Mouse (Mus musculus) heart, embryonic 16.5 days (tissue): Measurements from ENCODE around the gene Gsdma2. TPM values are rescaled to one million over a fixed set of nuclear protein-coding genes. Genes with fewer than 3 reads are reported as not detected.
A peak's percentile ranks its signal among the peaks of the same experiment; 100 is the strongest.
"Not testable (repeated sequence)": the region's sequence is repeated elsewhere in the genome, so short reads cannot be mapped to it uniquely, and the experiment has no call there.

Experiments
- ATAC-seq: fragments of 200-750 bp; cut with Nextera tagmentation; replicated peaks from 2 replicates; pipeline ENCODE4 v1.8.0; 2017; ENCODE audit warnings: moderate number of reproducible peaks; ENCODE audit not compliant: insufficient read depth, low FRiP score; ENCODE audit errors: extremely low read depth
- H3K27ac ChIP-seq: fragments of 300-500 bp; sonication (generic); 2 replicates; pipeline ENCODE4 v1.5.1; 2014; ENCODE audit warnings: mild to moderate bottlenecking, low read length, control low read depth, moderate library complexity
- H3K27me3 ChIP-seq: fragments of 300-500 bp; sonication (generic); 2 replicates; pipeline ENCODE4 v1.6.1; 2014; ENCODE audit warnings: low read length, mixed read lengths; ENCODE audit not compliant: control insufficient read depth, insufficient read depth
- H3K36me3 ChIP-seq: fragments of 300-500 bp; sonication (generic); 2 replicates; pipeline ENCODE4 v1.6.1; 2014; ENCODE audit not compliant: control insufficient read depth, insufficient read depth
- H3K4me1 ChIP-seq: fragments of 300-500 bp; sonication (generic); 2 replicates; pipeline ENCODE4 v1.6.1; 2014; ENCODE audit warnings: low read length, mixed read lengths; ENCODE audit not compliant: control insufficient read depth, insufficient read depth
- H3K4me2 ChIP-seq: fragments of 300-500 bp; sonication (generic); 2 replicates; pipeline ENCODE4 v1.6.1; 2014; ENCODE audit warnings: low read depth, mild to moderate bottlenecking, control low read depth, low read length
- H3K4me3 ChIP-seq: fragments of 300-500 bp; sonication (generic); 2 replicates; pipeline ENCODE4 v1.5.1; 2014; ENCODE audit warnings: mild to moderate bottlenecking, control low read depth, low read length
- H3K9ac ChIP-seq: fragments of 300-500 bp; sonication (generic); 2 replicates; pipeline ENCODE4 v1.6.1; 2014; ENCODE audit warnings: low read length, control low read depth
- H3K9me3 ChIP-seq: fragments of 300-500 bp; sonication (generic); replicated peaks from 2 replicates; pipeline ENCODE4 v1.6.1; 2016; ENCODE audit warnings: low read length; ENCODE audit not compliant: control insufficient read depth
- WGBS: fragments of 180-500 bp; shearing (Covaris S2); extraction: QIAGEN DNeasy Blood & Tissue Kit; methylation state at CpG from one replicate; pipeline ENCODE4 v1.1.7; 2014; 5-methylcytosine and 5-hydroxymethylcytosine counted together
- polyA plus RNA-seq: library from polyadenylated mRNA; unstranded; fragments of >200 nt; fragmentation: Nextera tagmentation; extraction: Ambion mirVana; gene quantifications from 2 replicates; pipeline ENCODE4 v1.2.1, GENCODE M21; 2015

Gsdma2 gene
- polyA plus RNA-seq, result 0.18 TPM in 1 of 2 replicates, not detected in the other

GRCm38 (mm10) chr11:98646459-98646858 is at the start of gene Gsdma2:
TSS of gene Gsdma2 (plus strand) at chr11:98646759.
- Histone ChIP-seq H3K27me3 (no peaks in the 10 kb centered on the region), H3K4me3 (no peak within 1 kb of the TSS), H3K9me3 (no peaks in the 10 kb centered on the region), H3K36me3 (no peaks in the 10 kb centered on the region), H3K4me1 (no peaks in the 10 kb centered on the region), H3K9ac (no peak within 1 kb of the TSS), H3K4me2 (no peak within 1 kb of the TSS), H3K27ac (no peak within 1 kb of the TSS)
- no peak for ATAC-seq
- WGBS, result 46% methylated on average over 2 of the region's 2 CpGs

DNA sequence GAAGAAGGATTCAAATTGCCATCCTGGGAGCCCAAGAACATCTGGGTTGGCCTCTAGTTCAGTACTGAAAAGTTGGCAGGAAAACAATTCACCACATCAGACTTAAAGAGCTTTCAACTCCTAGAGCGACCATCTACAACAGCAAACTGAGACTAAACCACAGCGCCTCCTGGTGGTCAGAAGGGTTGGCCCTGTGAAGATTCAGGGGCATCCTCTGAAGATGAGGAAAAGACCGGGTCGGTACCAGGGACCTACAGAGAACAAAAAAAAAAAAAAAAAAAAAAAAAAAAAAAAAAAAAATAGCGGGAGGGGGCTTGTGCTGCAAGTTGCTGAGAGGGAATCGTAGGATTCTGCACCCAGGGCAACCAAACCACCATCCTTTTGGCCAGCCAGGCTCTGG is 49.2 kb upstream of the Gsdma2 start:
- H3K4me3 ChIP-seq, result no peak overlapping the region
- H3K4me1 ChIP-seq, result peaks cover 20% of the 10 kb centered on the region
- WGBS, result 25% methylated on average over 6 of the region's 6 CpGs
- peak; percentile 75; the same call in 1 of the 2 replicates for ATAC-seq
- no peak overlapping the region for H3K9ac ChIP-seq
- H3K27ac ChIP-seq, result no peak overlapping the region
- no peak overlapping the region for H3K4me2 ChIP-seq
- H3K36me3 ChIP-seq, result no peaks in the 10 kb centered on the region
- no peaks in the 10 kb centered on the region for H3K9me3 ChIP-seq
- H3K27me3 ChIP-seq, result peaks cover 14% of the 10 kb centered on the region

DNA sequence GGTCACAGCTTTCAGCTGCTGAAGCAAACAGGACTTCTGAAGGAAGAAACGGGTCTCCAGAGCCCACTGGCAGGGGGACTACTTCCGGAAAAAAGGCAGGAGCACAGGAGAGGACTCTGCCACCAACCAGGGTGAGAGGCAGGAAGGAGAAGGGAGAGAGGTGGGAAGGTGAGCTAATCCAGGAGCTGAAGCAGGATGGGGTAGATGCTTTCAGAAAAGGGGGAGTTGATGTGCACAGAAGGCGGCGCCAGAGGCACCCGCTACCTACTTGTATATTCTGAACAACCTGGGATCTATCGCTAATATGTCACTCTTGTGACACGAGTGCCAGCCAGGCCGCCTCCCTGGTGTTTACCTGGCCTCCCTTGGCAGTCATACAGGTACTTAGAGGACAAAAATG is 48.6 kb upstream of the Gsdma2 start, which contains the start of gene Lrrc3c:
Lrrc3c (plus strand) TSS at position 301 of the 400 bp plus-strand sequence.
- no peaks in the 10 kb centered on the region for H3K36me3 ChIP-seq
- H3K27ac ChIP-seq, result no peak within 1 kb of the TSS
- H3K9me3 ChIP-seq, result no peaks in the 10 kb centered on the region
- peaks cover 21% of the 10 kb centered on the region for H3K4me1 ChIP-seq
- H3K9ac ChIP-seq, result peak within 1 kb of the TSS; percentile 38; the same call in 1 of the 2 replicates
- ATAC-seq, result no peak
- H3K4me2 ChIP-seq, result peak within 1 kb of the TSS; percentile 2; the same call in 1 of the 2 replicates
- no peak within 1 kb of the TSS for H3K4me3 ChIP-seq
- WGBS, result 85% methylated on average over 8 of the region's 8 CpGs
- peaks cover 14% of the 10 kb centered on the region for H3K27me3 ChIP-seq

GRCm38 (mm10) chr11:98598851-98599290 is 47.7 kb upstream of the Gsdma2 start:
- Histone ChIP-seq H3K27ac (no peak overlapping the region), H3K36me3 (no peaks in the 10 kb centered on the region), H3K9me3 (no peaks in the 10 kb centered on the region), H3K4me2 (peak overlapping the region; percentile 2; the same call in 1 of the 2 replicates), H3K27me3 (peaks cover 14% of the 10 kb centered on the region), H3K4me3 (no peak overlapping the region), H3K4me1 (peaks cover 21% of the 10 kb centered on the region), H3K9ac (peak overlapping the region; percentile 38; the same call in 1 of the 2 replicates)
- no peak for ATAC-seq
- WGBS, result 58% methylated on average over 18 of the region's 18 CpGs

DNA sequence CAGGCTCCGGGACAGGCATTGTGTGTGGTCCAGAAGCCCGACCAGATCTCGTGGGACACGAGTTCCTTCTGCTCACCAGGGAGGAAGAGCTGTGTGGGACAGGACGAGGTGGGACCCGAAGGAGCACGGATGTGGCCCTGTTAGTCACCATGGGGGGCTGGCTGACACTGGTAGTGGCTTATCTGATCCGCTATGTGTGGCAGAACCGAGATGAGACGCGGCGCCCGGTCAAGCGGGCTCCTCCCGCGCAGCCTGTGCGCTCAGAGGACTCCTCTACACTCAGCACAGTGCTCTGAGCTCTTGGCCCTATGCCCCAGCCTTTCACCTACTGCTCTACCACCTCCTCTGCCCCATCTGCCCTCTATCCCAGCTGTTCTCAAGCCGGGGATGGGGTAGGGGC is 47.3 kb upstream of the Gsdma2 start:
- H3K9ac ChIP-seq, result peak overlapping the region; percentile 38; the same call in 1 of the 2 replicates
- peaks cover 21% of the 10 kb centered on the region for H3K4me1 ChIP-seq
- no peaks in the 10 kb centered on the region for H3K9me3 ChIP-seq
- no peak overlapping the region for H3K27ac ChIP-seq
- H3K27me3 ChIP-seq, result peaks cover 14% of the 10 kb centered on the region
- H3K4me2 ChIP-seq, result peak overlapping the region; percentile 2; the same call in 1 of the 2 replicates
- ATAC-seq, result no peak
- no peak overlapping the region for H3K4me3 ChIP-seq
- no peaks in the 10 kb centered on the region for H3K36me3 ChIP-seq
- WGBS, result 23% methylated on average over 18 of the region's 18 CpGs

- no peaks in the 10 kb centered on the region for H3K9me3 ChIP-seq
- 0 out of 2 replicates have a peak, but pooled peaks have one; percentile 46 for ATAC-seq
- H3K36me3 ChIP-seq, result no peaks in the 10 kb centered on the region
- peak overlapping the region; percentile 63 for H3K4me2 ChIP-seq
- H3K4me1 ChIP-seq, result peaks cover 21% of the 10 kb centered on the region
- H3K27ac ChIP-seq, result no peak overlapping the region
- H3K4me3 ChIP-seq, result peak overlapping the region; percentile 39
- 1% methylated on average over 20 of the region's 20 CpGs for WGBS
- peak overlapping the region; percentile 41; the same call in 1 of the 2 replicates for H3K9ac ChIP-seq
- H3K27me3 ChIP-seq, result peaks cover 14% of the 10 kb centered on the region
These were observed 44.4 kb upstream of the Gsdma2 start for GRCm38 (mm10) chr11:98602090-98602690.

GRCm38 (mm10) chr11:98603953-98604352 is 42.6 kb upstream of the Gsdma2 start:
- WGBS, result 75% methylated on average over 2 of the region's 2 CpGs
- peaks cover 17% of the 10 kb centered on the region for H3K4me1 ChIP-seq
- no peak overlapping the region for H3K4me2 ChIP-seq
- H3K27me3 ChIP-seq, result peaks cover 7% of the 10 kb centered on the region
- H3K9ac ChIP-seq, result no peak overlapping the region
- H3K36me3 ChIP-seq, result no peaks in the 10 kb centered on the region
- no peak overlapping the region for H3K4me3 ChIP-seq
- ATAC-seq, result no peak
- H3K27ac ChIP-seq, result no peak overlapping the region
- no peaks in the 10 kb centered on the region for H3K9me3 ChIP-seq

DNA sequence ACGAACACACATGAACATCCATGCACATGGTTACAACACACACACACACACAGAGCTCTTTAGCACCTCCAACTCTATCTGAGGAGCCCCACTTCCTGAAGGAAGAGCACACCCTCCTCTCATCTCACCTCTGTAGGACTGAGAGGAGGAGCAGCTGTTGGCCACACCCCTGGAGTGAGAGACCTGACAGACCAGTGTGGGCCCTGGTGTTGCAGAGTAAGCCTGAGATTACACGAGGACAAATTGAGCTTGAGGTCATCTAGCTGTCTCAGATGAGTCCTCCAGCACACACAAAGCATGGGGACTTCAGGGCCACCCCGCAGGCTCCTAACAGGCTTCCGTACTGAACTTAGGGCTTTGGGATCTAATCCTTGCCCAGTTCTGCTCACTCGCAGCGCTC is 41.6 kb upstream of the Gsdma2 start:
- H3K4me3 ChIP-seq, H3K27ac ChIP-seq, H3K4me2 ChIP-seq, H3K9me3 ChIP-seq, H3K27me3 ChIP-seq, ATAC-seq, H3K9ac ChIP-seq, H3K36me3 ChIP-seq: not testable (repeated sequence)
- 59% methylated on average over 6 of the region's 6 CpGs for WGBS
- H3K4me1 ChIP-seq, result peaks cover 16% of the 10 kb centered on the region

- Histone ChIP-seq H3K4me1 (peaks cover 8% of the 10 kb centered on the region), H3K4me2 (no peak overlapping the region), H3K27me3 (no peaks in the 10 kb centered on the region; the same call in 1 of the 2 replicates), H3K4me3 (no peak overlapping the region), H3K9ac (no peak overlapping the region), H3K27ac (no peak overlapping the region), H3K36me3 (no peaks in the 10 kb centered on the region), H3K9me3 (no peaks in the 10 kb centered on the region)
- 10% methylated on average over 3 of the region's 3 CpGs for WGBS
- ATAC-seq, result no peak
These were observed 39.8 kb upstream of the Gsdma2 start for GRCm38 (mm10) chr11:98606763-98607162.
